Mouse (Mus musculus) embryonic stem cell, embryonic (primary cell): ENCODE results near the gene Nek3.

Experiments
- CTCF ChIA-PET, 4 experiments: fragments of 300-600 bp in 2 of 4; fragments of 350-600 bp in 2 of 4; sonication (Branson Sonifier 250); formaldehyde crosslinking; loops; one replicate each; lab custom pipeline; 2022; ENCODE audit warnings: inconsistent platforms in 2 of 4; lab: Charles Lee
- POLR2A ChIA-PET, 4 experiments: fragments of 300-600 bp in 2 of 4; fragments of 350-600 bp in 2 of 4; sonication (Branson Sonifier 250); formaldehyde crosslinking; loops; one replicate each; lab custom pipeline; 2022; ENCODE audit warnings: antibody characterized with exemption in 4 of 4, inconsistent platforms in 1 of 4; lab: Charles Lee

Gene Nek3

GRCm38 (mm10) chr8:22162206-22162605 lies 4.0 kb downstream of the Nek3 start:
- POLR2A ChIA-PET: interaction anchor here in 1 of 4 experiments (1.2 to 2.0 kb wide), 3 partner anchors 14 to 261 kb away, joined by 3 to 6 read pairs (median 4); partner anchors contain the start of gene Ckap2

GRCm38 (mm10) chr8:22150345-22150663 lies 15.9 kb downstream of the Nek3 start:
- ChIA-PET POLR2A (no interaction called here), CTCF (no interaction called here)

More at GRCm38 (mm10) chr8:22162206-22162605, 4.0 kb downstream of the Nek3 start:
- CTCF ChIA-PET: interaction anchor here in 2 of 4 experiments (0.6 kb wide), 2 partner anchors 14 to 138 kb away, joined by 5 to 6 read pairs; no protein-coding TSS in a partner anchor

GRCm38 (mm10) chr8:22149643-22150344 lies 16.4 kb downstream of the Nek3 start:
- CTCF ChIA-PET: no interaction called here
- POLR2A ChIA-PET: interaction anchor here in 1 of 4 experiments (0.5 kb wide), 1 partner anchor 154 kb away, joined by 5 read pairs; no protein-coding TSS in a partner anchor

GRCm38 (mm10) chr8:22148367-22148740 lies 17.9 kb downstream of the Nek3 start:
- ChIA-PET CTCF (interaction anchor here (0.5 to 1.3 kb wide), 6 partner anchors 18 to 231 kb away, joined by 3 to 8 read pairs (median 4); partner anchors contain the start of genes Nek3 (in 2 of the 4), Nek5 (in 1 of the 4) and Vps36 (in 1 of the 4)), POLR2A (interaction anchor here in 3 of 4 experiments (0.6 to 1.5 kb wide), 14 partner anchors 9 to 238 kb away, joined by 3 to 9 read pairs (median 4); partner anchors contain the start of genes Ckap2 (in 2 of the 3) and Nek3 (in 2 of the 3))

- POLR2A ChIA-PET: interaction anchor here in 3 of 4 experiments (0.6 to 1.5 kb wide), 15 partner anchors 9 to 238 kb away, joined by 3 to 9 read pairs (median 4); partner anchors contain the start of genes Ckap2 (in 2 of the 3), Nek3 (in 2 of the 3), Alg11 (in 1 of the 3) and Atp7b (in 1 of the 3)
- CTCF ChIA-PET: interaction anchor here in 3 of 4 experiments (0.7 to 1.3 kb wide), 5 partner anchors 18 to 136 kb away, joined by 3 to 5 read pairs (median 4); partner anchors contain the start of genes Nek3 (in 2 of the 3), Nek5 (in 1 of the 3) and Vps36 (in 1 of the 3)
Observed at GRCm38 (mm10) chr8:22147706-22148366, 18.4 kb downstream of the Nek3 start.

- ChIA-PET POLR2A (interaction anchor here in 1 of 4 experiments (1.4 kb wide), 1 partner anchor 11 kb away, joined by 6 read pairs; no protein-coding TSS in a partner anchor), CTCF (no interaction called here)
Observed at GRCm38 (mm10) chr8:22145831-22146230, 20.4 kb downstream of the Nek3 start.

GRCm38 (mm10) chr8:22143764-22144491 lies 22.3 kb downstream of the Nek3 start:
- ChIA-PET POLR2A (interaction anchor here in 1 of 4 experiments (1.0 kb wide), 1 partner anchor 11 kb away, joined by 4 read pairs; no protein-coding TSS in a partner anchor), CTCF (no interaction called here)

GRCm38 (mm10) chr8:22142592-22142991 lies 23.6 kb downstream of the Nek3 start:
- ChIA-PET CTCF (no interaction called here), POLR2A (interaction anchor here in 2 of 4 experiments (0.9 to 2.2 kb wide), 3 partner anchors 14 to 43 kb away, joined by 4 to 5 read pairs (median 5); partner anchors contain the start of gene Ckap2 (in 2 of the 2))

- ChIA-PET POLR2A (interaction anchor here in 2 of 4 experiments (0.9 to 2.2 kb wide), 3 partner anchors 15 to 44 kb away, joined by 4 to 5 read pairs (median 5); partner anchors contain the start of gene Ckap2 (in 2 of the 2)), CTCF (interaction anchor here in 1 of 4 experiments (0.5 kb wide), 1 partner anchor 17 kb away, joined by 3 read pairs; the partner anchor contains the start of gene Nek5)
Observed at GRCm38 (mm10) chr8:22141836-22142385, 24.3 kb downstream of the Nek3 start.

- ChIA-PET CTCF (interaction anchor here in 1 of 4 experiments (0.9 to 1.0 kb wide), 2 partner anchors 12 to 56 kb away, joined by 3 to 4 read pairs; partner anchors contain the start of genes Nek5 and Vps36), POLR2A (interaction anchor here in 1 of 4 experiments (1.6 to 1.8 kb wide), 2 partner anchors 11 kb away, joined by 4 to 7 read pairs; partner anchors contain the start of gene Nek5)
Observed at GRCm38 (mm10) chr8:22136462-22136861, 29.8 kb downstream of the Nek3 start.

- ChIA-PET CTCF (no interaction called here), POLR2A (interaction anchor here in 1 of 4 experiments (1.8 kb wide), 1 partner anchor 9 kb away, joined by 7 read pairs; the partner anchor contains the start of gene Nek5)
Observed at GRCm38 (mm10) chr8:22134750-22135135, 31.5 kb downstream of the Nek3 start.

GRCm38 (mm10) chr8:22134078-22134749 lies 32.0 kb downstream of the Nek3 start:
- CTCF ChIA-PET: no interaction called here
- POLR2A ChIA-PET: interaction anchor here in 1 of 4 experiments (1.8 kb wide), 1 partner anchor 9 kb away, joined by 7 read pairs; the partner anchor contains the start of gene Nek5

GRCm38 (mm10) chr8:22132062-22132461 lies 34.2 kb downstream of the Nek3 start:
- CTCF ChIA-PET: no interaction called here
- POLR2A ChIA-PET: interaction anchor here in 2 of 4 experiments (1.1 to 1.2 kb wide), 2 partner anchors 12 to 16 kb away, joined by 3 to 4 read pairs; no protein-coding TSS in a partner anchor

- CTCF ChIA-PET: interaction anchor here in 3 of 4 experiments (0.6 to 1.6 kb wide), 19 partner anchors 12 to 1125 kb away, joined by 3 to 11 read pairs (median 3); partner anchors contain the start of genes Vps36 (in 2 of the 3), Alg11 (in 1 of the 3), Ckap2 (in 1 of the 3) and Nek3 (in 1 of the 3)
- POLR2A ChIA-PET: interaction anchor here (0.5 to 2.0 kb wide), 15 partner anchors 11 to 360 kb away, joined by 3 to 8 read pairs (median 4); partner anchors contain the start of genes Ckap2 (in 2 of the 4), Nek3 (in 2 of the 4), Alg11 (in 1 of the 4) and Atp7b (in 1 of the 4)
Observed at GRCm38 (mm10) chr8:22124220-22125152, 41.7 kb downstream of the Nek3 start, which contains the start of gene Nek5. Gene Nek5, minus strand, starts transcription at chr8:22125053.

GRCm38 (mm10) chr8:22107020-22107419 lies 59.2 kb downstream of the Nek3 start:
- ChIA-PET CTCF (no interaction called here), POLR2A (interaction anchor here in 2 of 4 experiments (0.6 to 0.7 kb wide), 2 partner anchors 70 to 1842 kb away, joined by 3 to 4 read pairs; no protein-coding TSS in a partner anchor)
